Comparison of ENCODE assay signal across 8 mouse cellular contexts in genomic region chr9:85693231-85694116, GRCm38 (mm10). TPM values are rescaled to one million over a fixed set of nuclear protein-coding genes. Genes with fewer than 3 reads are reported as not detected.
A peak's percentile ranks its signal among the peaks of the same experiment; 100 is the strongest.
DNase-seq lines count a peak whose midpoint lies in the region.

No protein-coding gene starts in this region.

- DNase-seq in heart, adult 11 months: peak; percentile 70
- DNase-seq in heart, postnatal 25 days (ENCODE audit: low spot score): no peak
- DNase-seq in 3T3-L1 (ENCODE audit: low read depth, low spot score): peak; percentile 45
- peak; percentile 46 for DNase-seq in embryo, embryonic 10.5 days (ENCODE audit: low spot score)
- peak; percentile 20 to 28 for DNase-seq in kidney, postnatal 4 days
- DNase-seq in thymus, postnatal 36 days: no peak
- no peak for DNase-seq in adrenal gland, postnatal 4 days (ENCODE audit: low spot score in 2 of 2)
- no peak for DNase-seq in frontal cortex, postnatal 14 days (ENCODE audit: low spot score in 2 of 2)

- intact Hi-C loops in heart, postnatal 25 days (cut with DNase I): loop anchor here (5.0 kb wide), 1 partner anchor 1736 kb away; no protein-coding TSS in a partner anchor

RNA-seq across cellular contexts. Expression of gene Ibtk, which starts 55.7 kb away (rescaled TPM):
- total RNA-seq in heart, postnatal 25 days (2021): 10 to 100 TPM; 35.6 to 37.6 TPM
- 10 to 100 TPM; 47.5 to 50.4 TPM for total RNA-seq in adrenal gland, postnatal 4 days (2021)

Comparison
In these comparisons a context has a peak if more than half of its experiments do, and no peak if none do; other contexts are left out.
1. DNase-seq: peak in heart, adult 11 months (single experiment), 3T3-L1 (single experiment), embryo, embryonic 10.5 days (single experiment) and kidney, postnatal 4 days (2 of 2); none in heart, postnatal 25 days (single experiment), thymus, postnatal 36 days (0 of 2), adrenal gland, postnatal 4 days (0 of 2) and frontal cortex, postnatal 14 days (0 of 2).